In genomic region chr13:104108651-104109287, GRCm38 (mm10) we compare ENCODE assay signal across 8 mouse cellular contexts. TPM values are rescaled to one million over a fixed set of nuclear protein-coding genes. Genes with fewer than 3 reads are reported as not detected.
DNase-seq lines count a peak whose midpoint lies in the region; ATAC-seq and TF ChIP-seq lines count a peak whose summit lies in the region.

No protein-coding gene starts in this region.

- peak overlapping the region; percentile 60 for H3K27ac ChIP-seq in forebrain, embryonic 15.5 days (replicated peaks)
- peak overlapping the region; percentile 82 for H3K27ac ChIP-seq in intestine, postnatal 0 days (ENCODE audit: low read depth, low read length)
- H3K27ac ChIP-seq in midbrain, embryonic 12.5 days (replicated peaks), result peak overlapping the region; percentile 69; the same call in 1 of the 2 replicates

- peak overlapping the region; percentile 64 for H3K9ac ChIP-seq in forebrain, embryonic 15.5 days (replicated peaks)
- H3K9ac ChIP-seq in intestine, postnatal 0 days (ENCODE audit: low read depth, low read length), result peak overlapping the region; percentile 62
- H3K9ac ChIP-seq in midbrain, embryonic 12.5 days (replicated peaks), result peak overlapping the region; percentile 70

- H3K4me2 ChIP-seq in forebrain, embryonic 15.5 days (replicated peaks), result peak overlapping the region; percentile 91
- H3K4me2 ChIP-seq in intestine, postnatal 0 days (replicated peaks; ENCODE audit: low read depth), result peak overlapping the region; percentile 92
- peak overlapping the region; percentile 96 for H3K4me2 ChIP-seq in midbrain, embryonic 12.5 days (replicated peaks)

- WGBS in forebrain, embryonic 15.5 days, result under 1% methylated on average over 24 of the region's 24 CpGs
- under 1% methylated on average over 24 of the region's 24 CpGs for WGBS in intestine, postnatal 0 days
- under 1% methylated on average over 24 of the region's 24 CpGs for WGBS in midbrain, embryonic 12.5 days

- no peaks in the 10 kb centered on the region for H3K27me3 ChIP-seq in forebrain, embryonic 15.5 days
- no peaks in the 10 kb centered on the region for H3K27me3 ChIP-seq in intestine, postnatal 0 days (replicated peaks; ENCODE audit: control insufficient read depth, insufficient read depth, low read length)
- H3K27me3 ChIP-seq in midbrain, embryonic 12.5 days, result no peaks in the 10 kb centered on the region

- peak; percentile 2 for ATAC-seq in activated CD4-positive, CD25-positive, alpha-beta regulatory T cell, adult 4 months
- ATAC-seq in forebrain, embryonic 15.5 days (replicated peaks), result peak; percentile 9
- ATAC-seq in intestine, postnatal 0 days, result no peak; the same call in 1 of the 2 replicates
- peak; percentile 10 for ATAC-seq in midbrain, embryonic 12.5 days (ENCODE audit: low FRiP score, low read depth)

- H3K4me3 ChIP-seq in forebrain, embryonic 15.5 days, result peak overlapping the region; percentile 83
- H3K4me3 ChIP-seq in intestine, postnatal 0 days (ENCODE audit: low read depth, low read length), result peak overlapping the region; percentile 70
- peak overlapping the region; percentile 80 for H3K4me3 ChIP-seq in midbrain, embryonic 12.5 days

- no peaks in the 10 kb centered on the region for H3K9me3 ChIP-seq in forebrain, embryonic 15.5 days
- no peaks in the 10 kb centered on the region for H3K9me3 ChIP-seq in intestine, postnatal 0 days (ENCODE audit: control insufficient read depth)
- H3K9me3 ChIP-seq in midbrain, embryonic 12.5 days, result 0 out of 2 replicates have a peak, but pooled peaks cover 7% of the 10 kb centered on the region

- H3K36me3 ChIP-seq in forebrain, embryonic 15.5 days, result peaks cover 1% of the 10 kb centered on the region; the same call in 1 of the 2 replicates
- no peaks in the 10 kb centered on the region for H3K36me3 ChIP-seq in intestine, postnatal 0 days (ENCODE audit: control insufficient read depth, insufficient read depth)
- H3K36me3 ChIP-seq in midbrain, embryonic 12.5 days, result no peaks in the 10 kb centered on the region

- TF ChIP-seq CTCF in intestine, postnatal 0 days (IDR thresholded peaks at IDR 0.05; ENCODE audit: low read depth), result no peak

- peaks cover 26% of the 10 kb centered on the region for H3K4me1 ChIP-seq in forebrain, embryonic 15.5 days
- H3K4me1 ChIP-seq in intestine, postnatal 0 days (replicated peaks; ENCODE audit: control insufficient read depth, insufficient read depth, low read length), result no peaks in the 10 kb centered on the region
- peaks cover 15% of the 10 kb centered on the region; the same call in 1 of the 2 replicates for H3K4me1 ChIP-seq in midbrain, embryonic 12.5 days

- DNase-seq in layer of hippocampus, postnatal 14 days (ENCODE audit: low spot score in 2 of 2), result peak; percentile 21 to 39
- no peak for DNase-seq in layer of hippocampus, adult 9-10 months (ENCODE audit: low spot score)
- no peak for DNase-seq in left cerebral cortex, adult 18-20 months (ENCODE audit: low spot score in 2 of 2)
- DNase-seq in testis, postnatal 10 days (ENCODE audit: low spot score), result no peak

RNA-seq across cellular contexts. Expression of gene Nln, which starts 0.6 kb away (rescaled TPM):
- total RNA-seq in layer of hippocampus, postnatal 14 days (2021), result 10 to 100 TPM; 31.7 to 33.0 TPM
- polyA plus RNA-seq in activated CD4-positive, CD25-positive, alpha-beta regulatory T cell, adult 4 months (2017; shearing (Covaris generic)), result 1 to 10 TPM; 6.3 to 8.3 TPM
- 35.7 and 38.1 TPM in 2 replicates for polyA plus RNA-seq in forebrain, embryonic 15.5 days (2015; fragmentation: Nextera tagmentation; extraction: Ambion mirVana)
- 11.7 and 13.3 TPM in 2 replicates for polyA plus RNA-seq in intestine, postnatal 0 days (2015; fragmentation: Nextera tagmentation; extraction: Ambion mirVana)
- 27.4 and 28.0 TPM in 2 replicates for polyA plus RNA-seq in midbrain, embryonic 12.5 days (2016; fragmentation: Nextera tagmentation; extraction: Ambion mirVana)
- 10 to 100 TPM; 23.9 to 26.5 TPM for total RNA-seq in left cerebral cortex, adult 18-20 months (2021)

RNA-seq across cellular contexts. Expression of gene Sgtb, which starts 0.8 kb away (rescaled TPM):
- 10 to 100 TPM; 68.5 to 69.4 TPM for total RNA-seq in layer of hippocampus, postnatal 14 days (2021)
- under 1 TPM; 0.15 to 0.42 TPM for polyA plus RNA-seq in activated CD4-positive, CD25-positive, alpha-beta regulatory T cell, adult 4 months (2017; shearing (Covaris generic))
- polyA plus RNA-seq in forebrain, embryonic 15.5 days (2015; fragmentation: Nextera tagmentation; extraction: Ambion mirVana), result 32.2 and 34.4 TPM in 2 replicates
- 1.5 and 2.1 TPM in 2 replicates for polyA plus RNA-seq in intestine, postnatal 0 days (2015; fragmentation: Nextera tagmentation; extraction: Ambion mirVana)
- 26.8 and 27.1 TPM in 2 replicates for polyA plus RNA-seq in midbrain, embryonic 12.5 days (2016; fragmentation: Nextera tagmentation; extraction: Ambion mirVana)
- total RNA-seq in left cerebral cortex, adult 18-20 months (2021), result 100 to 1,000 TPM; 144 to 147 TPM

Comparison
In these comparisons a context has a peak if more than half of its experiments do, and no peak if none do; other contexts are left out.
1. DNase-seq: peak in layer of hippocampus, postnatal 14 days (2 of 2); none in layer of hippocampus, adult 9-10 months (single experiment), left cerebral cortex, adult 18-20 months (0 of 2) and testis, postnatal 10 days (single experiment).
2. Peak in every context shown above with its lines, with median percentiles within 50 percentile points of each other: H3K27ac ChIP-seq, H3K4me2 ChIP-seq, H3K4me3 ChIP-seq and H3K9ac ChIP-seq.